Mouse (Mus musculus) midbrain, embryonic 13.5 days (tissue): ENCODE results near the gene Rras. TPM values are rescaled to one million over a fixed set of nuclear protein-coding genes. Genes with fewer than 3 reads are reported as not detected.
A peak's percentile ranks its signal among the peaks of the same experiment; 100 is the strongest.

Source experiments
- ATAC-seq: fragments of 200-750 bp; cut with Nextera tagmentation; 2 replicates; pipeline ENCODE4 v1.8.0; 2017; ENCODE audit warnings: mild to moderate bottlenecking, moderate TSS enrichment, moderate library complexity
- H3K27ac ChIP-seq: fragments of 300-500 bp; sonication (generic); 2 replicates; pipeline ENCODE4 v1.5.1; 2015; ENCODE audit warnings: inconsistent platforms, mild to moderate bottlenecking, moderate library complexity
- H3K27me3 ChIP-seq: fragments of 300-500 bp; sonication (generic); 2 replicates; pipeline ENCODE4 v1.6.1; 2015; ENCODE audit warnings: mild to moderate bottlenecking, inconsistent platforms
- H3K36me3 ChIP-seq: fragments of 300-500 bp; sonication (generic); 2 replicates; pipeline ENCODE4 v1.6.1; 2015; ENCODE audit warnings: mild to moderate bottlenecking, inconsistent platforms
- H3K4me1 ChIP-seq: fragments of 300-500 bp; sonication (generic); replicated peaks from 2 replicates; pipeline ENCODE4 v1.6.1; 2015; ENCODE audit warnings: inconsistent platforms
- H3K4me2 ChIP-seq: fragments of 300-500 bp; sonication (generic); replicated peaks from 2 replicates; pipeline ENCODE4 v1.6.1; 2015; ENCODE audit warnings: moderate library complexity, mild to moderate bottlenecking, inconsistent platforms
- H3K4me3 ChIP-seq: fragments of 300-500 bp; sonication (generic); replicated peaks from 2 replicates; pipeline ENCODE4 v1.5.1; 2015; ENCODE audit warnings: mild to moderate bottlenecking, inconsistent platforms
- H3K9ac ChIP-seq: fragments of 300-500 bp; sonication (generic); replicated peaks from 2 replicates; pipeline ENCODE4 v1.6.1; 2015; ENCODE audit warnings: mild to moderate bottlenecking, inconsistent platforms
- H3K9me3 ChIP-seq: fragments of 300-500 bp; sonication (generic); 2 replicates; pipeline ENCODE4 v1.6.1; 2016; ENCODE audit warnings: mild to moderate bottlenecking, inconsistent platforms
- WGBS: fragments of 180-500 bp; shearing (Covaris S2); methylation state at CpG from one replicate; pipeline ENCODE4 v1.1.7; 2015; 5-methylcytosine and 5-hydroxymethylcytosine counted together
- polyA plus RNA-seq: library from polyadenylated mRNA; unstranded; fragments of >200 nt; fragmentation: Nextera tagmentation; extraction: Ambion mirVana; gene quantifications from 2 replicates; pipeline ENCODE4 v1.2.1, GENCODE M21; 2015

Rras gene
- polyA plus RNA-seq, 1 experiment from 2014 or later = 9.6 TPM

GRCm38 (mm10) chr7:45005321-45005992 lies 12.3 kb upstream of the Rras start:
- Histone ChIP-seq H3K9me3 (no peaks in the 10 kb centered on the region), H3K4me1 (no peaks in the 10 kb centered on the region), H3K27me3 (no peaks in the 10 kb centered on the region), H3K27ac (no peak overlapping the region), H3K9ac (no peak overlapping the region; the same call in 1 of the 2 replicates), H3K4me3 (no peak overlapping the region), H3K36me3 (peaks cover 99% of the 10 kb centered on the region), H3K4me2 (no peak overlapping the region)
- ATAC-seq = no peak
- 93% methylated on average over 6 of the region's 6 CpGs for WGBS

GRCm38 (mm10) chr7:45006503-45006902 lies 11.3 kb upstream of the Rras start:
- H3K4me2 ChIP-seq = no peak overlapping the region
- no peak for ATAC-seq
- H3K4me1 ChIP-seq = no peaks in the 10 kb centered on the region
- no peak overlapping the region for H3K27ac ChIP-seq
- H3K9ac ChIP-seq = no peak overlapping the region
- peaks cover 97% of the 10 kb centered on the region for H3K36me3 ChIP-seq
- no peaks in the 10 kb centered on the region for H3K27me3 ChIP-seq
- H3K9me3 ChIP-seq = no peaks in the 10 kb centered on the region
- no peak overlapping the region for H3K4me3 ChIP-seq
- WGBS = 94% methylated on average over 12 of the region's 12 CpGs

GRCm38 (mm10) chr7:45007141-45007540 lies 10.6 kb upstream of the Rras start:
- Histone ChIP-seq H3K9ac (no peak overlapping the region), H3K4me3 (no peak overlapping the region), H3K9me3 (no peaks in the 10 kb centered on the region), H3K4me1 (no peaks in the 10 kb centered on the region), H3K27me3 (no peaks in the 10 kb centered on the region), H3K27ac (no peak overlapping the region), H3K4me2 (no peak overlapping the region), H3K36me3 (peaks cover 97% of the 10 kb centered on the region)
- no peak for ATAC-seq
- 96% methylated on average over 29 of the region's 29 CpGs for WGBS

GRCm38 (mm10) chr7:45007846-45008245 lies 9.9 kb upstream of the Rras start:
- Histone ChIP-seq H3K36me3 (peaks cover 97% of the 10 kb centered on the region), H3K9ac (no peak overlapping the region), H3K27me3 (no peaks in the 10 kb centered on the region), H3K4me2 (no peak overlapping the region), H3K4me3 (no peak overlapping the region), H3K4me1 (no peaks in the 10 kb centered on the region), H3K9me3 (no peaks in the 10 kb centered on the region), H3K27ac (no peak overlapping the region)
- ATAC-seq = no peak
- WGBS = 91% methylated on average over 26 of the region's 30 CpGs

- peaks cover 97% of the 10 kb centered on the region for H3K36me3 ChIP-seq
- H3K9ac ChIP-seq = no peak overlapping the region
- H3K9me3 ChIP-seq = no peaks in the 10 kb centered on the region
- H3K27me3 ChIP-seq = no peaks in the 10 kb centered on the region
- WGBS = 94% methylated on average over 19 of the region's 19 CpGs
- H3K4me1 ChIP-seq = peaks cover 3% of the 10 kb centered on the region; the same call in 1 of the 2 replicates
- no peak overlapping the region for H3K27ac ChIP-seq
- ATAC-seq = no peak
- H3K4me3 ChIP-seq = no peak overlapping the region
- no peak overlapping the region for H3K4me2 ChIP-seq
These were observed 9.3 kb upstream of the Rras start for GRCm38 (mm10) chr7:45008411-45008810.

GRCm38 (mm10) chr7:45012011-45012410 lies 5.8 kb upstream of the Rras start:
- peaks cover 29% of the 10 kb centered on the region for H3K4me1 ChIP-seq
- no peak overlapping the region for H3K9ac ChIP-seq
- 97% methylated on average over 6 of the region's 6 CpGs for WGBS
- no peaks in the 10 kb centered on the region for H3K27me3 ChIP-seq
- H3K27ac ChIP-seq = no peak overlapping the region
- no peak overlapping the region for H3K4me2 ChIP-seq
- H3K36me3 ChIP-seq = peaks cover 69% of the 10 kb centered on the region
- H3K4me3 ChIP-seq = no peak overlapping the region
- ATAC-seq = no peak
- H3K9me3 ChIP-seq = no peaks in the 10 kb centered on the region

GRCm38 (mm10) chr7:45012824-45013223 lies 4.9 kb upstream of the Rras start:
- Histone ChIP-seq H3K9me3 (no peaks in the 10 kb centered on the region), H3K4me2 (no peak overlapping the region), H3K4me1 (peaks cover 35% of the 10 kb centered on the region), H3K4me3 (no peak overlapping the region), H3K36me3 (peaks cover 61% of the 10 kb centered on the region), H3K27me3 (no peaks in the 10 kb centered on the region), H3K9ac (no peak overlapping the region), H3K27ac (no peak overlapping the region)
- WGBS = 89% methylated on average over 4 of the region's 4 CpGs
- no peak for ATAC-seq

GRCm38 (mm10) chr7:45013366-45014095 lies 4.2 kb upstream of the Rras start:
- WGBS = 95% methylated on average over 16 of the region's 16 CpGs
- peaks cover 54% of the 10 kb centered on the region for H3K36me3 ChIP-seq
- no peaks in the 10 kb centered on the region for H3K27me3 ChIP-seq
- H3K4me1 ChIP-seq = peaks cover 42% of the 10 kb centered on the region
- no peak overlapping the region for H3K27ac ChIP-seq
- ATAC-seq = no peak
- no peaks in the 10 kb centered on the region for H3K9me3 ChIP-seq
- H3K4me3 ChIP-seq = no peak overlapping the region
- no peak overlapping the region for H3K4me2 ChIP-seq
- H3K9ac ChIP-seq = no peak overlapping the region; the same call in 1 of the 2 replicates

- ATAC-seq = no peak
- peak overlapping the region; percentile 89 for H3K4me2 ChIP-seq
- H3K9ac ChIP-seq = peak overlapping the region; percentile 93; the same call in 1 of the 2 replicates
- no peaks in the 10 kb centered on the region for H3K27me3 ChIP-seq
- no peak overlapping the region for H3K27ac ChIP-seq
- peaks cover 49% of the 10 kb centered on the region for H3K36me3 ChIP-seq
- no peaks in the 10 kb centered on the region for H3K9me3 ChIP-seq
- peaks cover 42% of the 10 kb centered on the region for H3K4me1 ChIP-seq
- WGBS = 95% methylated on average over 3 of the region's 3 CpGs
- no peak overlapping the region for H3K4me3 ChIP-seq
These were observed 3.7 kb upstream of the Rras start for GRCm38 (mm10) chr7:45014096-45014451.

GRCm38 (mm10) chr7:45015344-45015956 lies 2.3 kb upstream of the Rras start:
- peak overlapping the region; percentile 95 for H3K4me3 ChIP-seq
- H3K27ac ChIP-seq = peak overlapping the region; percentile 79
- H3K36me3 ChIP-seq = peaks cover 35% of the 10 kb centered on the region
- peak overlapping the region; percentile 89 for H3K4me2 ChIP-seq
- no peak for ATAC-seq
- H3K9me3 ChIP-seq = no peaks in the 10 kb centered on the region
- peaks cover 5% of the 10 kb centered on the region; the same call in 1 of the 2 replicates for H3K27me3 ChIP-seq
- WGBS = 3% methylated on average over 20 of the region's 20 CpGs
- peaks cover 42% of the 10 kb centered on the region for H3K4me1 ChIP-seq
- H3K9ac ChIP-seq = peak overlapping the region; percentile 93

GRCm38 (mm10) chr7:45015957-45016612 lies 1.7 kb upstream of the Rras start, which contains the start of gene Scaf1:
Scaf1 (minus strand) TSS chr7:45016363.
- peak within 1 kb of the TSS; percentile 80 for H3K27ac ChIP-seq
- peak within 1 kb of the TSS; percentile 93 for H3K9ac ChIP-seq
- peak; percentile 92 for ATAC-seq
- WGBS = under 1% methylated on average over 66 of the region's 69 CpGs
- H3K4me2 ChIP-seq = peak within 1 kb of the TSS; percentile 89
- H3K4me3 ChIP-seq = peak within 1 kb of the TSS; percentile 95
- peaks cover 29% of the 10 kb centered on the region for H3K36me3 ChIP-seq
- H3K4me1 ChIP-seq = peaks cover 42% of the 10 kb centered on the region
- peaks cover 7% of the 10 kb centered on the region; the same call in 1 of the 2 replicates for H3K27me3 ChIP-seq
- H3K9me3 ChIP-seq = no peaks in the 10 kb centered on the region
